Mouse (Mus musculus) liver, embryonic 14.5 days (tissue): ENCODE measurements around the gene Ncln. TPM values are rescaled to one million over a fixed set of nuclear protein-coding genes. Genes with fewer than 3 reads are reported as not detected.

ENCODE experiments used
- ATAC-seq: fragments of 200-750 bp; cut with Nextera tagmentation; 2 replicates; pipeline ENCODE4 v1.8.0; 2017; ENCODE audit warnings: moderate number of reproducible peaks, mild to moderate bottlenecking, moderate library complexity; ENCODE audit not compliant: insufficient read depth
- DNase-seq, 3 experiments: peaks; one replicate each; pipeline ENCODE4 v3.0.0-alpha.2; 2012 to 2013; ENCODE audit warnings: low read depth in 3 of 3, low spot score in 3 of 3
- H3K27ac ChIP-seq: fragments of 300-500 bp; sonication (generic); 2 replicates; pipeline ENCODE4 v1.5.1; 2014; ENCODE audit warnings: moderate library complexity, mild to moderate bottlenecking, control low read depth, inconsistent platforms
- H3K27me3 ChIP-seq: fragments of 300-500 bp; sonication (generic); 2 replicates; pipeline ENCODE4 v1.6.1; 2014; ENCODE audit warnings: mild to moderate bottlenecking, low read length, moderate library complexity; ENCODE audit not compliant: control insufficient read depth, insufficient read depth
- H3K36me3 ChIP-seq: fragments of 300-500 bp; sonication (generic); replicated peaks from 2 replicates; pipeline ENCODE4 v1.6.1; 2014; ENCODE audit warnings: low read depth; ENCODE audit not compliant: control insufficient read depth, insufficient read depth
- H3K4me1 ChIP-seq, 2 experiments: fragments of 200-500 bp in 1 of 2; fragments of 300-500 bp in 1 of 2; sonication (generic) in 1 of 2; replicated peaks; 2 replicates each; pipeline ENCODE4 v1.6.1; 2012 to 2014; ENCODE audit warnings: antibody characterized with exemption in 1 of 2, inconsistent platforms in 1 of 2, low read length in 1 of 2; ENCODE audit not compliant: control insufficient read depth in 2 of 2, insufficient read depth in 2 of 2
- H3K4me2 ChIP-seq: fragments of 300-500 bp; sonication (generic); 2 replicates; pipeline ENCODE4 v1.6.1; 2014; ENCODE audit warnings: low read depth, mild to moderate bottlenecking, control low read depth, moderate library complexity
- H3K4me3 ChIP-seq, 2 experiments: fragments of 200-500 bp in 1 of 2; fragments of 300-500 bp in 1 of 2; sonication (generic) in 1 of 2; 2 replicates each; pipeline ENCODE4 v1.5.1; 2012 to 2014; ENCODE audit warnings: low read depth in 2 of 2, low read length in 2 of 2, mild to moderate bottlenecking in 2 of 2, control low read depth in 1 of 2, inconsistent platforms in 1 of 2, moderate library complexity in 1 of 2; ENCODE audit not compliant: insufficient read depth in 1 of 2
- H3K9ac ChIP-seq: fragments of 300-500 bp; sonication (generic); replicated peaks from 2 replicates; pipeline ENCODE4 v1.6.1; 2014; ENCODE audit warnings: mild to moderate bottlenecking, control low read depth, moderate library complexity
- H3K9me3 ChIP-seq: fragments of 300-500 bp; sonication (generic); 2 replicates; pipeline ENCODE4 v1.6.1; 2016; ENCODE audit warnings: low read length, mixed read lengths; ENCODE audit not compliant: control insufficient read depth
- CTCF ChIP-seq: IDR thresholded peaks from 2 replicates; pipeline ENCODE4 v1.5.1; 2016; ENCODE audit warnings: antibody characterized with exemption, low read depth, control low read depth
- EP300 ChIP-seq: IDR thresholded peaks from 2 replicates; pipeline ENCODE4 v1.6.1; 2016; ENCODE audit warnings: antibody characterized with exemption, low read depth
- WGBS: fragments of 180-500 bp; shearing (Covaris S2); extraction: QIAGEN DNeasy Blood & Tissue Kit; methylation state at CpG from one replicate; pipeline ENCODE4 v1.1.7; 2014; ENCODE audit not compliant: insufficient replicate concordance; 5-methylcytosine and 5-hydroxymethylcytosine counted together
- polyA plus RNA-seq, 2 experiments: library from polyadenylated mRNA; depleted of rRNA in 1 of 2; stranded (reverse) in 1 of 2; unstranded in 1 of 2; fragments of >200 nt; fragmentation: Nextera tagmentation in 1 of 2; extraction: Ambion mirVana in 1 of 2; gene quantifications; 2 replicates each; pipeline versions ENCODE4 v1.2.1 to v1.2.3; 2012 to 2014

Ncln gene
- polyA plus RNA-seq, 2 experiments, result 23.7 to 55.7 TPM

DNA sequence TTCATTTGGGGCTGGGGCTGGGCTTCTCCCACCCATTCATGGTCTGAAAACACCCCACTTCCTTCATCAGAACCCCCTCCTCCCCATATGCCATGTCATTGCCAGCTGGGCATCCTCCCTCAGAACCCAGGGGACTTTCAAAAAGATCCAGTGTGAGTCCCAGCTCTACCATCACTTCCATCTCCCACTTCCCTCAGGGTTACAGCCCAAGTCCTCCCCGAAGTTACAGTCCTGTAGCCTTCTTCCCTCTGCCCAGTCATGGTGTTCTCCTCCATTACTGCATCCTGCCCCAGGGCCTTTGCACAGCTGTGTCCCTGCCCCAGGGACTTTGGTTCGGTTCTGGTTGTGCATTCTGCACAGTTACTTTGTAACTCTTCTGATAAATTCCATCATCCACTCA lies 42.1 kb downstream of the Ncln start:
- no peak overlapping the region for H3K9ac ChIP-seq
- H3K27me3 ChIP-seq, result peaks cover 59% of the 10 kb centered on the region
- no peaks in the 10 kb centered on the region; a peak in 1 of 4 replicates for H3K4me1 ChIP-seq
- ATAC-seq (no peak), DNase-seq (no peak)
- no peaks in the 10 kb centered on the region for H3K36me3 ChIP-seq
- H3K27ac ChIP-seq, result no peak overlapping the region
- 46% methylated on average over 2 of the region's 2 CpGs for WGBS
- H3K9me3 ChIP-seq, result no peaks in the 10 kb centered on the region
- TF ChIP-seq CTCF (no peak), EP300 (no peak)
- H3K4me3 ChIP-seq, result no peak overlapping the region
- no peak overlapping the region for H3K4me2 ChIP-seq

DNA sequence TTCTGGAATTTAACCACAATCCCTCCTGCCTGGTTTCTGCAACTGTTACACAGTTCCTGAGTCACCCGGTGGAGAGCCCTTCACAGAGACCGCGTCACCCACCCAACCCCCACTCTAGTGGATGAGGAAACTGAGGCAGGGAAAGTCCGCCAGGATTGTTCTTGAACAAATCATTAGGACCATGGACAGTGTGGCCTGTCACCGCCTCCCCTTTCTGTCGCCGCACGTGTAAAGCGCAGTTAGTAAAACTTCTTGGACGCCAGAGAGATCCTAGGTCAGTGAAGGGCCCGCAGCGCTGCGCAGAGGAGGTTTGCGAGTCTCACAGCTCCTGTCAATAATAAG lies 43.3 kb downstream of the Ncln start:
- DNase-seq (no peak), ATAC-seq (no peak)
- peaks cover 55% of the 10 kb centered on the region for H3K27me3 ChIP-seq
- WGBS, result 4% methylated on average over 14 of the region's 14 CpGs
- no peaks in the 10 kb centered on the region; a peak in 1 of 4 replicates for H3K4me1 ChIP-seq
- no peaks in the 10 kb centered on the region for H3K9me3 ChIP-seq
- TF ChIP-seq CTCF (no peak), EP300 (no peak)
- H3K4me2 ChIP-seq, result no peak overlapping the region
- H3K4me3 ChIP-seq, result no peak overlapping the region
- no peak overlapping the region for H3K9ac ChIP-seq
- no peak overlapping the region for H3K27ac ChIP-seq
- no peaks in the 10 kb centered on the region for H3K36me3 ChIP-seq

DNA sequence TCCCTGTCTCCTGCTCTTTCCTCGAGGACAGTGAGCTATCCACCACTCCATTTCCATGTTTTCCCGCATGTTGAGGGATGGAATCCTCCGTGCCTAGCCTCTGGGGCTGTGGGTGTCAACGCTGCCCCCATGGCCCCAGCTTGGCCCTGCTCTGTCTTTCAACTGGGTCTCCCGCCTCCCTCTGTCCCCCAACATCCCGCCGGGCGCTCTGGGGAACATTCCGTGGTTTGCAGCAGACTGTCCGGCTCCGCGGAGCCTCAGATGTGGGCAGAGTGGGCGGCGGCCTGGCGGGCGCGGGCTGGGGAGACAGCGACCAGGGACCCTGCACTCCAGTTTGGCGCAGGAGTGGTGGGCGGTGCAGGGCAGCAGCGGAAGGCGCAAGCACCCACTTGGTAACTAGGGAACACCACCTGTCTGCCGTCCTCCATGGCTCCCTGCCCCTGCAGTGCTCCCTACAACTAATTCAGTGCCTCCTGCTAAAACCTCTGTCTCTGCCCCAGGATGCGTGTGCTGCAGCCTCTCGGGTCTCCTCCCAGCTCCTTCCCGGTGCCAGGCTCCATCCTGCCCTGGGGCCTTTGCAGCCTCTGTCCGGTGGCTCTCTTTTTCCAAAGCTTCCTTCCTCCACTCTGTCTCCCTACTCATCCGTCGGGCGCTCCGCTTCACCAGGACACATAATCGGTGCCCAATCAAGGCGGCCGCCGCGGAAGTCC lies 43.8 kb downstream of the Ncln start:
- ATAC-seq, result no peak
- Histone ChIP-seq H3K4me1 (no peaks in the 10 kb centered on the region; a peak in 1 of 4 replicates), H3K4me2 (no peak overlapping the region), H3K9me3 (no peaks in the 10 kb centered on the region), H3K4me3 (no peak overlapping the region), H3K9ac (no peak overlapping the region), H3K27me3 (peaks cover 53% of the 10 kb centered on the region), H3K36me3 (no peaks in the 10 kb centered on the region), H3K27ac (no peak overlapping the region)
- no peak for DNase-seq
- TF ChIP-seq CTCF (no peak), EP300 (no peak)
- 7% methylated on average over 36 of the region's 36 CpGs for WGBS

DNA sequence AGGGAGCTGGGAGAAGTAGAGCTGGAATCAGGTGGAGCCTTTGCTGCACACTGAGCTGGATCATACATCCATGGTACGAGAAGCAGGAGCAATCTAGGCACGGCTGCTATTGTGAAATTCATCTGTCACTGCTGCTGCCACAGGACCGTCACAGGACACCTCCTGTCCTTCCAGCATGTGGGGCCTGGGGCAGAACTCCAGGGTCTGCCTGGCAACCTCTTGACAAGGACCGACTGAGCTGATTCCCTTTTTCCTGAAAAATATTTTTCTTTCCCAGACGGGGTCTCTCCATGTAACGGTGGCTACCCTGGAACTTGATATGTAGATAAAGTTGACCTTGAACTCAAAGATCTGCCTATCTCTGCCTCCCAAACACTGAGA lies 44.8 kb downstream of the Ncln start:
- Histone ChIP-seq H3K27ac (no peak overlapping the region), H3K27me3 (peaks cover 51% of the 10 kb centered on the region), H3K4me1 (no peaks in the 10 kb centered on the region), H3K4me3 (no peak overlapping the region), H3K9ac (no peak overlapping the region), H3K36me3 (no peaks in the 10 kb centered on the region), H3K4me2 (no peak overlapping the region), H3K9me3 (no peaks in the 10 kb centered on the region)
- no peak for DNase-seq
- 37% methylated on average over 6 of the region's 6 CpGs for WGBS
- ATAC-seq, result no peak
- TF ChIP-seq EP300 (no peak), CTCF (no peak)

DNA sequence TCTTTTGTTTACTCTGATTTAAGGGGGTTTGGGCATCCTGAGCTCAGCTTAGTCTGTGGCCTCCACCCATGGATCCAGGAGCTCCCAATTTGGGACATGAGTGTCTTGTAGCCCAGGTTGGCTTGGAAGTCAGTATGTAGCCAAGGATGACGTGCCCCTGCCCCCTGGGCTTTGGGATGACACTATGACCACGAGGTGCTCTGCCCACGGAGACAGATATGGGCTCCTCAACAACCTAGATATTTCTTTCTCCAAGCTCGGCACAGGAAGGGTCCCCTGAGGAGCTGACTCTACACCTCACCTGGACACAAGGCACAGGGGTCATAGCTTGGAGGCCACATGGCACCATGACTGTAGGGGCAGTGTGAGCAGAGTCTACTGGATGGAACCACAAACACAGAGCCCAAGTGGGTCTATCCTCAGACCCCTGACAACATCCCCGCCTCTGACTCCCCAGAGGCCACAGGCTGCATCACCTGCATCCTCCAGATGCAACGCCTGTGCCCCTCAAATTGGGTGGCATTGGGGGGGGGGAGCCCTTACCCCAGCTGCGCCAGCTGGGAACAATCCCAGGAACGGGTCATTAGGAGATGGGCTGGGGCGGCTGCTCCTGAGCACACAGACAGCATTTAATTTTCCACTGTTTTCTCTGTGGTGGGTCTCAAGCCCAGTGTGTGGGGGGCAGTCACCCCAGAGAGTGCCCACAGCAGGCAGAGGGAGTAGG lies 45.4 kb downstream of the Ncln start:
- H3K4me2 ChIP-seq, result no peak overlapping the region
- H3K36me3 ChIP-seq, result no peaks in the 10 kb centered on the region
- no peak overlapping the region for H3K9ac ChIP-seq
- H3K27ac ChIP-seq, result no peak overlapping the region
- WGBS, result 35% methylated on average over 9 of the region's 9 CpGs
- no peaks in the 10 kb centered on the region for H3K4me1 ChIP-seq
- no peak for TF ChIP-seq EP300
- TF ChIP-seq CTCF, result no peak
- H3K4me3 ChIP-seq, result no peak overlapping the region
- H3K9me3 ChIP-seq, result no peaks in the 10 kb centered on the region
- DNase-seq (no peak), ATAC-seq (no peak)
- H3K27me3 ChIP-seq, result peaks cover 47% of the 10 kb centered on the region
